Comparison of ENCODE assay signal across 10 mouse cellular contexts in the genomic region with DNA sequence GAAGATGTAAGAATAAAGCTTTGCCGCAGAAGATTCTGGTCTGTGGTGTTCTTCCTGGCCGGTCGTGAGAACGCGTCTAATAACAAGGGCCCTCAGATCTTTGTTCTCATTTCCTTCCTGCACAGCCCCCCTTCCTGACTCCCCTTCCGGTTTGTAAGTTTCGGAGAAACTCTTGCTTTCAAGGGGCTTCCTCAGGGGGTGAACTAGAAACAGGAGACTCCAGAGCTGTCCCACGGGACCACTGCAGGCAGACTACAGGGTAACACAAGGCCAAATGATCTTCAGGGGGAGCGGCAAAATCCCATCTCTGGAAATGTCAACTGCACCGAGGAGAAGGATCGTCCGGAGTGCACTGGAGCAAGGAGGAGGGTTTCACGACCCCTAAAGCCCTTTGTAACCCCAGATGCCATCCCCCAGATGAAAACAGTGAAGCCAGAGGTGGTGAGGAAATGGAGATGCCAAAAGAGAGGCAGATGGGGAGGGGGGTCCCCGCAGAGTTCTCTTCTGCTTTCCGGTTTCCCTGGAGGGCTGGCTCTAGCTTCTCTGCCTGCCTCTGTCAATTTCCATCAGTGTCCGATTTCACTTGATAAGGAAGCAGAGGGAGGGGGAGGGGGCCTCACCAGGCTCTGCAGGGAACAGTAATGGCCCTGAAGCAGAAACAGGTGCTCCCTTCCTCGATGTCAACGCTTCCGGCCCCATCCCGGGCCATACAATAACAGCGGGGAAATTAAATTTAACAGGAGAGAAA. TPM values are rescaled to one million over a fixed set of nuclear protein-coding genes. Genes with fewer than 3 reads are reported as not detected.
DNase-seq lines count a peak whose midpoint lies in the region; ATAC-seq lines count a peak whose summit lies in the region.
"Had no signal": no experiment of that assay in that cellular context is flagged by ENCODE, and none has a peak within 500 bp of the region (broad histone marks: within the 10 kb centered on the region; RNA-seq: fewer than 3 reads in every experiment).

No protein-coding gene starts in this region.

- intact Hi-C loops in heart, postnatal 25 days (cut with DNase I): loop anchor here (5.0 kb wide), 1 partner anchor 83 kb away; no protein-coding TSS in a partner anchor

- H3K9ac ChIP-seq in embryonic facial prominence, embryonic 14.5 days (ENCODE audit: low read depth, low read length): peak overlapping the region; percentile 70
- H3K9ac ChIP-seq in hindbrain, embryonic 11.5 days (ENCODE audit: low read depth, low read length): 0 out of 2 replicates have a peak overlapping the region, but pooled peaks have one; percentile 15
- H3K9ac ChIP-seq in limb, embryonic 12.5 days (replicated peaks): no peak overlapping the region
- H3K9ac ChIP-seq in midbrain, embryonic 16.5 days (ENCODE audit: low read depth, low read length): 0 out of 2 replicates have a peak overlapping the region, but pooled peaks have one; percentile 3

- H3K4me2 ChIP-seq in embryonic facial prominence, embryonic 14.5 days (ENCODE audit: low read depth, low read length): peak overlapping the region; percentile 59
- no peak overlapping the region for H3K4me2 ChIP-seq in hindbrain, embryonic 11.5 days (replicated peaks; ENCODE audit: low read depth, low read length)
- H3K4me2 ChIP-seq in limb, embryonic 12.5 days: peak overlapping the region; percentile 29
- H3K4me2 ChIP-seq in midbrain, embryonic 16.5 days (ENCODE audit: low read length): peak overlapping the region; percentile 37

- H3K4me1 ChIP-seq in embryonic facial prominence, embryonic 14.5 days (ENCODE audit: control insufficient read depth, insufficient read depth, low read length): peaks cover 7% of the 10 kb centered on the region; the same call in 1 of the 2 replicates
- no peaks in the 10 kb centered on the region; the same call in 1 of the 2 replicates for H3K4me1 ChIP-seq in hindbrain, embryonic 11.5 days (replicated peaks; ENCODE audit: control insufficient read depth, insufficient read depth, low read length)
- peaks cover 9% of the 10 kb centered on the region for H3K4me1 ChIP-seq in limb, embryonic 12.5 days (replicated peaks)
- no peaks in the 10 kb centered on the region for H3K4me1 ChIP-seq in midbrain, embryonic 16.5 days (ENCODE audit: control insufficient read depth, insufficient read depth, low read length)

- H3K27me3 ChIP-seq in embryonic facial prominence, embryonic 14.5 days (replicated peaks; ENCODE audit: control insufficient read depth, insufficient read depth, low read length): no peaks in the 10 kb centered on the region
- no peaks in the 10 kb centered on the region for H3K27me3 ChIP-seq in hindbrain, embryonic 11.5 days (ENCODE audit: control insufficient read depth, insufficient read depth, low read length)
- H3K27me3 ChIP-seq in limb, embryonic 12.5 days: no peaks in the 10 kb centered on the region
- H3K27me3 ChIP-seq in midbrain, embryonic 16.5 days (ENCODE audit: control insufficient read depth, insufficient read depth, low read depth, low read length): no peaks in the 10 kb centered on the region

- H3K9me3 ChIP-seq in embryonic facial prominence, embryonic 14.5 days (ENCODE audit: control insufficient read depth, low read length): no peaks in the 10 kb centered on the region
- no peaks in the 10 kb centered on the region for H3K9me3 ChIP-seq in hindbrain, embryonic 11.5 days (ENCODE audit: control insufficient read depth, low read length)
- H3K9me3 ChIP-seq in limb, embryonic 12.5 days: no peaks in the 10 kb centered on the region
- H3K9me3 ChIP-seq in midbrain, embryonic 16.5 days (replicated peaks; ENCODE audit: control insufficient read depth, low read length, poor library complexity, severe bottlenecking): no peaks in the 10 kb centered on the region

- ATAC-seq in embryonic facial prominence, embryonic 14.5 days (ENCODE audit: low read depth): peak; percentile 90
- peak; percentile 45; the same call in 1 of the 2 replicates for ATAC-seq in hindbrain, embryonic 11.5 days (ENCODE audit: low FRiP score)
- ATAC-seq in limb, embryonic 12.5 days (ENCODE audit: insufficient number of reproducible peaks, insufficient read depth, low FRiP score, low TSS enrichment, low read depth): no peak
- ATAC-seq in midbrain, embryonic 16.5 days: no peak

- H3K36me3 ChIP-seq in embryonic facial prominence, embryonic 14.5 days (ENCODE audit: control insufficient read depth, insufficient read depth, low read length): no peaks in the 10 kb centered on the region
- no peaks in the 10 kb centered on the region for H3K36me3 ChIP-seq in hindbrain, embryonic 11.5 days (ENCODE audit: control insufficient read depth, insufficient read depth, low read length)
- no peaks in the 10 kb centered on the region for H3K36me3 ChIP-seq in limb, embryonic 12.5 days
- no peaks in the 10 kb centered on the region for H3K36me3 ChIP-seq in midbrain, embryonic 16.5 days (ENCODE audit: control insufficient read depth, insufficient read depth, low read length)

- H3K27ac ChIP-seq in embryonic facial prominence, embryonic 14.5 days (replicated peaks; ENCODE audit: low read depth, low read length): peak overlapping the region; percentile 92
- H3K27ac ChIP-seq in hindbrain, embryonic 11.5 days (ENCODE audit: low read depth, low read length): peak overlapping the region; percentile 51
- H3K27ac ChIP-seq in limb, embryonic 12.5 days: 0 out of 2 replicates have a peak overlapping the region, but pooled peaks have one; percentile 53
- H3K27ac ChIP-seq in midbrain, embryonic 16.5 days (ENCODE audit: low read length): peak overlapping the region; percentile 64

- DNase-seq in heart, adult 18-20 months: peak; percentile 34 to 44
- no peak for DNase-seq in heart, postnatal 25 days (ENCODE audit: low spot score)
- DNase-seq in embryonic facial prominence, embryonic 14.5 days (ENCODE audit: low spot score): peak; percentile 86
- DNase-seq in hindbrain, embryonic 11.5 days (ENCODE audit: low spot score): peak; percentile 63
- DNase-seq in right cerebral cortex, postnatal 10 days (ENCODE audit: low spot score in 2 of 2): no peak
- DNase-seq in layer of hippocampus, postnatal 36 days: no peak

- WGBS in embryonic facial prominence, embryonic 14.5 days: 27% methylated on average over 21 of the region's 21 CpGs
- WGBS in hindbrain, embryonic 11.5 days: 53% methylated on average over 21 of the region's 21 CpGs
- 56% methylated on average over 21 of the region's 21 CpGs for WGBS in limb, embryonic 12.5 days
- 51% methylated on average over 20 of the region's 21 CpGs for WGBS in midbrain, embryonic 16.5 days

- peak overlapping the region; percentile 41 for H3K4me3 ChIP-seq in embryonic facial prominence, embryonic 14.5 days (ENCODE audit: low read depth, low read length)
- no peak overlapping the region for H3K4me3 ChIP-seq in hindbrain, embryonic 11.5 days (ENCODE audit: low read depth, low read length)
- H3K4me3 ChIP-seq in limb, embryonic 12.5 days (replicated peaks): no peak overlapping the region
- H3K4me3 ChIP-seq in midbrain, embryonic 16.5 days (ENCODE audit: low read depth, low read length): peak overlapping the region; percentile 6; the same call in 1 of the 2 replicates
- H3K4me3 ChIP-seq: myocyte had no signal

RNA-seq across cellular contexts. Expression of gene Bex6, which starts 20.8 kb away (rescaled TPM):
- not detected for total RNA-seq in heart, adult 18-20 months (2021)
- total RNA-seq in heart, postnatal 25 days (2021): not detected
- not detected in 2 replicates for polyA plus RNA-seq in embryonic facial prominence, embryonic 14.5 days (2014; fragmentation: Nextera tagmentation; extraction: Ambion mirVana)
- not detected in 2 replicates for polyA plus RNA-seq in hindbrain, embryonic 11.5 days (2014; fragmentation: Nextera tagmentation; extraction: Ambion mirVana)
- polyA plus RNA-seq in limb, embryonic 12.5 days (2016; fragmentation: Nextera tagmentation; extraction: Ambion mirVana): not detected in 2 replicates
- polyA plus RNA-seq in midbrain, embryonic 16.5 days (2015; fragmentation: Nextera tagmentation; extraction: Ambion mirVana): not detected in 2 replicates
- not detected for total RNA-seq in layer of hippocampus, postnatal 36 days (2021)
- total RNA-seq: MEL had no signal
- polyA plus RNA-seq: myocyte had no signal

RNA-seq across cellular contexts. Expression of gene Nrros, which starts 35.0 kb away (rescaled TPM):
- total RNA-seq in heart, adult 18-20 months (2021): 1 to 10 TPM; 3.6 to 4.9 TPM
- 1 to 10 TPM; 5.3 to 5.6 TPM for total RNA-seq in heart, postnatal 25 days (2021)
- 23.1 and 23.7 TPM in 2 replicates for polyA plus RNA-seq in embryonic facial prominence, embryonic 14.5 days (2014; fragmentation: Nextera tagmentation; extraction: Ambion mirVana)
- polyA plus RNA-seq in hindbrain, embryonic 11.5 days (2014; fragmentation: Nextera tagmentation; extraction: Ambion mirVana): 8.1 and 8.7 TPM in 2 replicates
- 9.4 and 9.9 TPM in 2 replicates for polyA plus RNA-seq in limb, embryonic 12.5 days (2016; fragmentation: Nextera tagmentation; extraction: Ambion mirVana)
- polyA plus RNA-seq in midbrain, embryonic 16.5 days (2015; fragmentation: Nextera tagmentation; extraction: Ambion mirVana): 6.7 and 6.8 TPM in 2 replicates
- total RNA-seq in layer of hippocampus, postnatal 36 days (2021): 10 to 100 TPM in 1 of 2 experiments, 1 to 10 TPM in 1; 8.9 to 11.9 TPM
- polyA plus RNA-seq: myocyte had no signal

RNA-seq across cellular contexts. Expression of gene Fbxo45, which starts 46.5 kb away (rescaled TPM):
- 10 to 100 TPM; 12.1 to 12.6 TPM for total RNA-seq in heart, adult 18-20 months (2021)
- 10 to 100 TPM; 12.8 to 13.1 TPM for total RNA-seq in heart, postnatal 25 days (2021)
- polyA plus RNA-seq in embryonic facial prominence, embryonic 14.5 days (2014; fragmentation: Nextera tagmentation; extraction: Ambion mirVana): 13.4 and 14.0 TPM in 2 replicates
- polyA plus RNA-seq in hindbrain, embryonic 11.5 days (2014; fragmentation: Nextera tagmentation; extraction: Ambion mirVana): 15.6 and 22.8 TPM in 2 replicates
- 20.1 and 23.9 TPM in 2 replicates for polyA plus RNA-seq in limb, embryonic 12.5 days (2016; fragmentation: Nextera tagmentation; extraction: Ambion mirVana)
- polyA plus RNA-seq in midbrain, embryonic 16.5 days (2015; fragmentation: Nextera tagmentation; extraction: Ambion mirVana): 5.9 and 8.2 TPM in 2 replicates
- total RNA-seq in layer of hippocampus, postnatal 36 days (2021): 10 to 100 TPM; 48.4 to 50.1 TPM

RNA-seq across cellular contexts. Expression of gene Wdr53, which starts 46.6 kb away (rescaled TPM):
- total RNA-seq in heart, adult 18-20 months (2021): 1 to 10 TPM; 6.9 to 7.4 TPM
- total RNA-seq in heart, postnatal 25 days (2021): 1 to 10 TPM; 7.2 to 7.8 TPM
- 17.3 and 20.0 TPM in 2 replicates for polyA plus RNA-seq in embryonic facial prominence, embryonic 14.5 days (2014; fragmentation: Nextera tagmentation; extraction: Ambion mirVana)
- polyA plus RNA-seq in hindbrain, embryonic 11.5 days (2014; fragmentation: Nextera tagmentation; extraction: Ambion mirVana): 16.6 and 18.8 TPM in 2 replicates
- polyA plus RNA-seq in limb, embryonic 12.5 days (2016; fragmentation: Nextera tagmentation; extraction: Ambion mirVana): 18.4 and 19.0 TPM in 2 replicates
- polyA plus RNA-seq in midbrain, embryonic 16.5 days (2015; fragmentation: Nextera tagmentation; extraction: Ambion mirVana): 13.8 and 16.0 TPM in 2 replicates
- total RNA-seq in layer of hippocampus, postnatal 36 days (2021): 10 to 100 TPM; 13.0 to 13.1 TPM

Comparison
In these comparisons a context has a peak if more than half of its experiments do, and no peak if none do; other contexts are left out.
1. DNase-seq: peak in heart, adult 18-20 months (2 of 2), embryonic facial prominence, embryonic 14.5 days (single experiment) and hindbrain, embryonic 11.5 days (single experiment); none in heart, postnatal 25 days (single experiment), right cerebral cortex, postnatal 10 days (0 of 2) and layer of hippocampus, postnatal 36 days (0 of 2).
2. ATAC-seq: peak in embryonic facial prominence, embryonic 14.5 days (single experiment) and hindbrain, embryonic 11.5 days (single experiment); none in limb, embryonic 12.5 days (single experiment) and midbrain, embryonic 16.5 days (single experiment).
3. H3K4me3 ChIP-seq: peak in embryonic facial prominence, embryonic 14.5 days (single experiment) and midbrain, embryonic 16.5 days (single experiment); none in hindbrain, embryonic 11.5 days (single experiment) and limb, embryonic 12.5 days (single experiment).
4. Peak in every context shown above with its lines, with median percentiles within 50 percentile points of each other: H3K27ac ChIP-seq.